ENCODE assay signal across 21 mouse cellular contexts in genomic region chr6:137760966-137761365, GRCm38 (mm10). TPM values are rescaled to one million over a fixed set of nuclear protein-coding genes. Genes with fewer than 3 reads are reported as not detected.
DNase-seq lines count a peak whose midpoint lies in the region; ATAC-seq and TF ChIP-seq lines count a peak whose summit lies in the region.
"Had no signal": no experiment of that assay in that cellular context is flagged by ENCODE, and none has a peak within 500 bp of the region (broad histone marks: within the 10 kb centered on the region; RNA-seq: fewer than 3 reads in every experiment).

No protein-coding gene starts in this region.

- H3K9me3 ChIP-seq in hindbrain, embryonic 16.5 days (ENCODE audit: control insufficient read depth, low read length) = no peaks in the 10 kb centered on the region
- H3K9me3 ChIP-seq in hindbrain, embryonic 10.5 days = no peaks in the 10 kb centered on the region
- H3K9me3 ChIP-seq in lung, embryonic 16.5 days (ENCODE audit: control insufficient read depth, low read length) = no peaks in the 10 kb centered on the region
- no peaks in the 10 kb centered on the region for H3K9me3 ChIP-seq in forebrain, postnatal 0 days (ENCODE audit: low read length)
- no peaks in the 10 kb centered on the region for H3K9me3 ChIP-seq in midbrain, embryonic 16.5 days (replicated peaks; ENCODE audit: control insufficient read depth, low read length, poor library complexity, severe bottlenecking)
- H3K9me3 ChIP-seq: embryonic facial prominence, embryonic 13.5 days; hindbrain, embryonic 15.5 days; limb, embryonic 12.5 days; neural tube, embryonic 15.5 days had no signal

- no peak overlapping the region for H3K9ac ChIP-seq in hindbrain, embryonic 16.5 days (ENCODE audit: low read depth, low read length)
- no peak overlapping the region for H3K9ac ChIP-seq in lung, embryonic 16.5 days (ENCODE audit: low read length)
- H3K9ac ChIP-seq in forebrain, postnatal 0 days = no peak overlapping the region
- H3K9ac ChIP-seq in midbrain, embryonic 16.5 days (ENCODE audit: low read depth, low read length) = no peak overlapping the region
- H3K9ac ChIP-seq: embryonic facial prominence, embryonic 13.5 days; hindbrain, embryonic 15.5 days; limb, embryonic 12.5 days; liver, embryonic 14.5 days; neural tube, embryonic 15.5 days had no signal

- no peaks in the 10 kb centered on the region for H3K4me1 ChIP-seq in hindbrain, embryonic 16.5 days (ENCODE audit: control insufficient read depth, insufficient read depth, low read depth, low read length)
- H3K4me1 ChIP-seq in hindbrain, embryonic 10.5 days (replicated peaks) = peaks cover 26% of the 10 kb centered on the region
- 0 out of 2 replicates have a peak, but pooled peaks cover 4% of the 10 kb centered on the region for H3K4me1 ChIP-seq in lung, embryonic 16.5 days (replicated peaks; ENCODE audit: control insufficient read depth, insufficient read depth, low read length)
- H3K4me1 ChIP-seq in forebrain, postnatal 0 days (ENCODE audit: insufficient read depth) = no peaks in the 10 kb centered on the region
- H3K4me1 ChIP-seq in midbrain, embryonic 16.5 days (ENCODE audit: control insufficient read depth, insufficient read depth, low read length) = no peaks in the 10 kb centered on the region
- H3K4me1 ChIP-seq: hindbrain, embryonic 15.5 days; neural tube, embryonic 15.5 days had no signal

- 0 out of 2 replicates have a peak, but pooled peaks have one; percentile 31 for ATAC-seq in hindbrain, embryonic 16.5 days
- no peak for ATAC-seq in lung, embryonic 16.5 days (ENCODE audit: low read depth)
- ATAC-seq in forebrain, postnatal 0 days = no peak
- ATAC-seq in midbrain, embryonic 16.5 days = 0 out of 2 replicates have a peak, but pooled peaks have one; percentile 50

- H3K27ac ChIP-seq in hindbrain, embryonic 16.5 days (ENCODE audit: low read depth, low read length) = no peak overlapping the region
- H3K27ac ChIP-seq in hindbrain, embryonic 10.5 days = no peak overlapping the region
- H3K27ac ChIP-seq in lung, embryonic 16.5 days (ENCODE audit: low read length) = peak overlapping the region; percentile 9; the same call in 1 of the 2 replicates
- no peak overlapping the region for H3K27ac ChIP-seq in forebrain, postnatal 0 days (ENCODE audit: low read depth, low read length)
- H3K27ac ChIP-seq in midbrain, embryonic 16.5 days (ENCODE audit: low read length) = no peak overlapping the region
- H3K27ac ChIP-seq: embryonic facial prominence, embryonic 13.5 days; hindbrain, embryonic 15.5 days; kidney, postnatal 0 days; limb, embryonic 12.5 days; liver, embryonic 14.5 days; neural tube, embryonic 15.5 days had no signal

- no peak overlapping the region for H3K4me3 ChIP-seq in hindbrain, embryonic 16.5 days (ENCODE audit: low read length)
- no peak overlapping the region for H3K4me3 ChIP-seq in hindbrain, embryonic 10.5 days
- H3K4me3 ChIP-seq in lung, embryonic 16.5 days (ENCODE audit: low read length) = no peak overlapping the region
- no peak overlapping the region for H3K4me3 ChIP-seq in forebrain, postnatal 0 days (ENCODE audit: low read depth, low read length)
- no peak overlapping the region for H3K4me3 ChIP-seq in midbrain, embryonic 16.5 days (ENCODE audit: low read depth, low read length)
- H3K4me3 ChIP-seq: embryonic facial prominence, embryonic 13.5 days; hindbrain, embryonic 15.5 days; limb, embryonic 12.5 days; megakaryocyte, embryonic 14.5 days; myocyte; neural tube, embryonic 15.5 days had no signal

- H3K36me3 ChIP-seq in hindbrain, embryonic 16.5 days (ENCODE audit: control insufficient read depth, insufficient read depth, low read length) = no peaks in the 10 kb centered on the region
- no peaks in the 10 kb centered on the region for H3K36me3 ChIP-seq in hindbrain, embryonic 10.5 days
- no peaks in the 10 kb centered on the region for H3K36me3 ChIP-seq in lung, embryonic 16.5 days (ENCODE audit: control insufficient read depth, insufficient read depth, low read length)
- no peaks in the 10 kb centered on the region for H3K36me3 ChIP-seq in forebrain, postnatal 0 days (ENCODE audit: insufficient read depth)
- H3K36me3 ChIP-seq in midbrain, embryonic 16.5 days (ENCODE audit: control insufficient read depth, insufficient read depth, low read length) = no peaks in the 10 kb centered on the region
- H3K36me3 ChIP-seq: embryonic facial prominence, embryonic 13.5 days; hindbrain, embryonic 15.5 days; limb, embryonic 12.5 days; neural tube, embryonic 15.5 days had no signal

- no peak for DNase-seq in hindbrain, embryonic 10.5 days (ENCODE audit: low spot score)
- no peak for DNase-seq in lung, postnatal 36 days
- DNase-seq in forebrain, postnatal 0 days = peak; percentile 29
- no peak for DNase-seq in liver
- DNase-seq: adrenal gland, postnatal 25 days; cerebellum, adult 9-10 months; gastrocnemius, postnatal 14 days; heart, postnatal 10 days; kidney, adult 11 months; lung, postnatal 10 days had no signal

- no peak for TF ChIP-seq CTCF in forebrain, postnatal 0 days (IDR thresholded peaks at IDR 0.05; ENCODE audit: low read depth)

- H3K27me3 ChIP-seq in hindbrain, embryonic 16.5 days (replicated peaks; ENCODE audit: control insufficient read depth, insufficient read depth, low read length) = no peaks in the 10 kb centered on the region
- no peaks in the 10 kb centered on the region for H3K27me3 ChIP-seq in hindbrain, embryonic 10.5 days (ENCODE audit: insufficient read depth, poor library complexity, severe bottlenecking)
- H3K27me3 ChIP-seq in lung, embryonic 16.5 days (ENCODE audit: control insufficient read depth, insufficient read depth, low read depth, low read length) = no peaks in the 10 kb centered on the region
- no peaks in the 10 kb centered on the region for H3K27me3 ChIP-seq in forebrain, postnatal 0 days (ENCODE audit: insufficient read depth, low read length)
- H3K27me3 ChIP-seq in midbrain, embryonic 16.5 days (ENCODE audit: control insufficient read depth, insufficient read depth, low read depth, low read length) = no peaks in the 10 kb centered on the region
- H3K27me3 ChIP-seq: embryonic facial prominence, embryonic 13.5 days; hindbrain, embryonic 15.5 days; limb, embryonic 12.5 days; megakaryocyte, embryonic 14.5 days; neural tube, embryonic 15.5 days had no signal

- 65% methylated on average over 15 of the region's 15 CpGs for WGBS in hindbrain, embryonic 16.5 days
- WGBS in hindbrain, embryonic 10.5 days = 94% methylated on average over 15 of the region's 15 CpGs
- WGBS in lung, embryonic 16.5 days = 50% methylated on average over 15 of the region's 15 CpGs
- WGBS in forebrain, postnatal 0 days = 26% methylated on average over 15 of the region's 15 CpGs
- WGBS in midbrain, embryonic 16.5 days = 51% methylated on average over 15 of the region's 15 CpGs

- H3K4me2 ChIP-seq in hindbrain, embryonic 16.5 days (ENCODE audit: low read length) = no peak overlapping the region
- no peak overlapping the region for H3K4me2 ChIP-seq in lung, embryonic 16.5 days (ENCODE audit: low read depth, low read length)
- peak overlapping the region; percentile 20 for H3K4me2 ChIP-seq in forebrain, postnatal 0 days (ENCODE audit: low read depth)
- H3K4me2 ChIP-seq in midbrain, embryonic 16.5 days (ENCODE audit: low read length) = peak overlapping the region; percentile 42
- H3K4me2 ChIP-seq: embryonic facial prominence, embryonic 13.5 days; hindbrain, embryonic 15.5 days; limb, embryonic 12.5 days; neural tube, embryonic 15.5 days had no signal

RNA-seq across cellular contexts. Expression of gene Dera, which starts 6.6 kb away (rescaled TPM):
- 13.7 and 14.3 TPM in 2 replicates for polyA plus RNA-seq in hindbrain, embryonic 16.5 days (2015; fragmentation: Nextera tagmentation; extraction: Ambion mirVana)
- 67.0 and 72.0 TPM in 2 replicates for polyA plus RNA-seq in hindbrain, embryonic 10.5 days (2016; fragmentation: Nextera tagmentation; extraction: Ambion mirVana)
- polyA plus RNA-seq in lung, embryonic 16.5 days (2015; fragmentation: Nextera tagmentation; extraction: Ambion mirVana) = 65.1 and 65.9 TPM in 2 replicates
- total RNA-seq in forebrain, postnatal 0 days (2014; rRNA removed) = 5.0 and 9.1 TPM in 2 replicates
- polyA plus RNA-seq in forebrain, postnatal 0 days (2015; fragmentation: Nextera tagmentation; extraction: Ambion mirVana) = 10.6 and 11.0 TPM in 2 replicates
- polyA plus RNA-seq in midbrain, embryonic 16.5 days (2015; fragmentation: Nextera tagmentation; extraction: Ambion mirVana) = 10.6 and 12.8 TPM in 2 replicates

RNA-seq across cellular contexts. Expression of gene Strap, which starts 26.1 kb away (rescaled TPM):
- polyA plus RNA-seq in hindbrain, embryonic 16.5 days (2015; fragmentation: Nextera tagmentation; extraction: Ambion mirVana) = 154 and 159 TPM in 2 replicates
- 176 and 215 TPM in 2 replicates for polyA plus RNA-seq in hindbrain, embryonic 10.5 days (2016; fragmentation: Nextera tagmentation; extraction: Ambion mirVana)
- polyA plus RNA-seq in lung, embryonic 16.5 days (2015; fragmentation: Nextera tagmentation; extraction: Ambion mirVana) = 124 and 135 TPM in 2 replicates
- total RNA-seq in forebrain, postnatal 0 days (2014; rRNA removed) = 126 and 132 TPM in 2 replicates
- polyA plus RNA-seq in forebrain, postnatal 0 days (2015; fragmentation: Nextera tagmentation; extraction: Ambion mirVana) = 190 and 204 TPM in 2 replicates
- polyA plus RNA-seq in midbrain, embryonic 16.5 days (2015; fragmentation: Nextera tagmentation; extraction: Ambion mirVana) = 161 and 170 TPM in 2 replicates

Comparison
In these comparisons a context has a peak if more than half of its experiments do, and no peak if none do; other contexts are left out.
1. ATAC-seq: peak in hindbrain, embryonic 16.5 days (single experiment) and midbrain, embryonic 16.5 days (single experiment); none in lung, embryonic 16.5 days (single experiment) and forebrain, postnatal 0 days (single experiment).
2. H3K4me2 ChIP-seq: peak in forebrain, postnatal 0 days (single experiment) and midbrain, embryonic 16.5 days (single experiment); none in hindbrain, embryonic 16.5 days (single experiment) and lung, embryonic 16.5 days (single experiment).